Comparison of ENCODE assay signal across 8 mouse cellular contexts in the genomic region with DNA sequence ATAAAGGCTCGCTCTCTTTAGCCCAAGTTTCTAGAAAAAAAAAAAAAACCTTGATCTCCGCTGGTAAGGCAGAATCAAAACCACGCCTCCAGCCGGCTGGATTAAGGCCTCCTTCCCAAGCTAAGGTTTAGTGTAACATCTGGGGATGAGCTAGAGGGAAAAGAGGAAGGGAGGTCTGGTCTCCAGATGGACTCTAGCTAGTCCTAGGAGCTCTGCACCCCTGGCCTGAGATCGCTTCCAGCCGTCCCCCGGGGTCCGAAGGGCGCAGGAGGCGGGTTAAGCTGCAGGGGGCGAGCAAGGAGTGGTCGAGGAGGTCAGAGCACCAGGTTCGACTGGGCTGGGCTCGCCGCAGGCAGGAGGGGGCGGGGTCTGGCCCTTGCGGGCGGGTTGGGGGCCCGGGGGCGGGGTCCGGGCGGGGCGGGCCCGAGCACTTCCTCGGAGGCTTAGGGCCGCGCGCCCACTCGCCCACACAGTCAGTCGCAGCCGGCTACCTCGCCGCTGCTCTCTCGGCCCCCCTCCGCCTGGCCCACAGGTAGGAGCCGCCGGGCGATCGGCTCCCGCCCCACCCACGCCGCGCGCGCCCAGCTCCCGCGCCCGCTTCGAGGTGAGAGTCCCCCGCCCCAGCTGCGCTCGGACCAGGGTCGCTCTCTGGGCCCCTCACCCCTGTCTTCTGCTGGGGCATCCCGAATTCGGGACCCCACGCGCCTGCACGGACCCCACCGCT. TPM values are rescaled to one million over a fixed set of nuclear protein-coding genes. Genes with fewer than 3 reads are reported as not detected.
A peak's percentile ranks its signal among the peaks of the same experiment; 100 is the strongest.
DNase-seq lines count a peak whose midpoint lies in the region; ATAC-seq lines count a peak whose summit lies in the region.

Gene Fhl3 (plus strand): TSS at position 454 of the 724 bp plus-strand sequence.

- H3K4me2 ChIP-seq in heart, embryonic 12.5 days, result peak within 1 kb of the TSS; percentile 94
- peak within 1 kb of the TSS; percentile 95 for H3K4me2 ChIP-seq in kidney, embryonic 15.5 days

- under 1% methylated on average over 58 of the region's 59 CpGs for WGBS in embryonic facial prominence, embryonic 10.5 days
- WGBS in heart, embryonic 12.5 days, result under 1% methylated on average over 46 of the region's 59 CpGs
- WGBS in kidney, embryonic 15.5 days, result under 1% methylated on average over 53 of the region's 59 CpGs

- H3K27ac ChIP-seq in embryonic facial prominence, embryonic 10.5 days (replicated peaks), result peak within 1 kb of the TSS; percentile 98
- H3K27ac ChIP-seq in heart, embryonic 12.5 days (ENCODE audit: poor library complexity, severe bottlenecking), result peak within 1 kb of the TSS; percentile 84
- peak within 1 kb of the TSS; percentile 88 for H3K27ac ChIP-seq in kidney, embryonic 15.5 days

- H3K9me3 ChIP-seq in embryonic facial prominence, embryonic 10.5 days, result no peaks in the 10 kb centered on the region
- no peaks in the 10 kb centered on the region for H3K9me3 ChIP-seq in heart, embryonic 12.5 days (replicated peaks)
- no peaks in the 10 kb centered on the region for H3K9me3 ChIP-seq in kidney, embryonic 15.5 days (replicated peaks)

- peak; percentile 83 for ATAC-seq in heart, embryonic 12.5 days (ENCODE audit: insufficient number of reproducible peaks, low FRiP score)
- ATAC-seq in kidney, embryonic 15.5 days (replicated peaks; ENCODE audit: low FRiP score), result peak; percentile 79

- DNase-seq in left cerebral cortex, postnatal 4 days, result peak; percentile 51
- DNase-seq in left cerebral cortex, adult 18-20 months (ENCODE audit: low spot score in 2 of 2), result no peak
- peak; percentile 94 for DNase-seq in embryonic facial prominence, embryonic 10.5 days (ENCODE audit: low spot score)
- peak; percentile 59 for DNase-seq in lung, postnatal 36 days
- DNase-seq in spleen, adult 12 weeks (ENCODE audit: low spot score), result peak; percentile 24
- no peak for DNase-seq in layer of hippocampus, adult 9-10 months (ENCODE audit: low spot score)

- peaks cover 18% of the 10 kb centered on the region for H3K27me3 ChIP-seq in embryonic facial prominence, embryonic 10.5 days (replicated peaks; ENCODE audit: low read depth, poor library complexity, severe bottlenecking)
- H3K27me3 ChIP-seq in heart, embryonic 12.5 days (replicated peaks), result 0 out of 2 replicates have a peak, but pooled peaks cover 6% of the 10 kb centered on the region
- H3K27me3 ChIP-seq in kidney, embryonic 15.5 days, result 0 out of 2 replicates have a peak, but pooled peaks cover 4% of the 10 kb centered on the region

- intact Hi-C loops in left cerebral cortex, postnatal 4 days (cut with DNase I), result no loop called here

- peak within 1 kb of the TSS; percentile 95 for H3K4me3 ChIP-seq in embryonic facial prominence, embryonic 10.5 days
- H3K4me3 ChIP-seq in heart, embryonic 12.5 days, result peak within 1 kb of the TSS; percentile 93
- peak within 1 kb of the TSS; percentile 86 for H3K4me3 ChIP-seq in kidney, embryonic 15.5 days (replicated peaks)

- H3K4me1 ChIP-seq in embryonic facial prominence, embryonic 10.5 days, result peaks cover 77% of the 10 kb centered on the region
- H3K4me1 ChIP-seq in heart, embryonic 12.5 days (replicated peaks), result peaks cover 57% of the 10 kb centered on the region
- H3K4me1 ChIP-seq in kidney, embryonic 15.5 days, result peaks cover 64% of the 10 kb centered on the region

- H3K36me3 ChIP-seq in embryonic facial prominence, embryonic 10.5 days (replicated peaks), result peaks cover 3% of the 10 kb centered on the region
- H3K36me3 ChIP-seq in heart, embryonic 12.5 days, result peaks cover under 1% of the 10 kb centered on the region; the same call in 1 of the 2 replicates
- H3K36me3 ChIP-seq in kidney, embryonic 15.5 days, result no peaks in the 10 kb centered on the region

- peak within 1 kb of the TSS; percentile 97 for H3K9ac ChIP-seq in heart, embryonic 12.5 days
- peak within 1 kb of the TSS; percentile 91 for H3K9ac ChIP-seq in kidney, embryonic 15.5 days

RNA-seq across cellular contexts. Expression of gene Fhl3, which starts in this region (rescaled TPM):
- total RNA-seq in left cerebral cortex, postnatal 4 days (2021), result 1 to 10 TPM; 4.3 to 4.9 TPM
- total RNA-seq in left cerebral cortex, adult 18-20 months (2021), result 1 to 10 TPM; 1.3 TPM
- polyA plus RNA-seq in embryonic facial prominence, embryonic 10.5 days (2016; fragmentation: Nextera tagmentation; extraction: Ambion mirVana), result 10.8 and 15.5 TPM in 2 replicates
- polyA plus RNA-seq in heart, embryonic 12.5 days (2016; fragmentation: Nextera tagmentation; extraction: Ambion mirVana), result 6.2 TPM in 2 replicates
- 8.4 and 12.4 TPM in 2 replicates for polyA plus RNA-seq in kidney, embryonic 15.5 days (2015; fragmentation: Nextera tagmentation; extraction: Ambion mirVana)

Comparison
In these comparisons a context has a peak if more than half of its experiments do, and no peak if none do; other contexts are left out.
1. DNase-seq: peak in left cerebral cortex, postnatal 4 days (single experiment), embryonic facial prominence, embryonic 10.5 days (single experiment), lung, postnatal 36 days (single experiment) and spleen, adult 12 weeks (single experiment); none in left cerebral cortex, adult 18-20 months (0 of 2) and layer of hippocampus, adult 9-10 months (single experiment).
2. Peak in every context shown above with its lines, with median percentiles within 50 percentile points of each other: H3K27ac ChIP-seq and H3K4me3 ChIP-seq.